Mouse (Mus musculus) spleen, adult 18-20 months (tissue): ENCODE results near the gene Ercc6.

Experiments
- DNase-seq, 2 experiments: peaks; one replicate each; pipeline ENCODE4 v3.0.0; 2022; ENCODE audit warnings: mixed read lengths in 2 of 2

The Ercc6 gene

DNA sequence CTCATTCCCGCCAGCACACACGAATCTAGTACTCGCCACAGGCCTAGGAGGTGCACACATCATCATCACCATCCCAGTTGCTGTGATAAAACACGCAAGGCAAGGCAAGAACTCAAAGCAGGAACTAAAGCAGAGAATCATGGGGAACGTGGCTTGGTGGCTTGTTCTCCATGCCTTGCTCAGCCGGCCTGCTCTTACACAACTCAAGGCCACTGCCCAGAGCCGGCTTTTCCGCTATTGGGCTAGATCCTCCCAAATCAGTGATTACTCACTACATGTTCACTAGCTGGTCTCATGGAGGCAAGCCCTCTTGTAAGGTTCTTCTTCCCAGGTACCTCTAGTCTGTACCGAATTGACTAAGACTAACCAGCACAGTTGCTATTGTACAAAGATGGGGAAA, 70.4 kb downstream of the Ercc6 start:
- no peak for DNase-seq

DNA sequence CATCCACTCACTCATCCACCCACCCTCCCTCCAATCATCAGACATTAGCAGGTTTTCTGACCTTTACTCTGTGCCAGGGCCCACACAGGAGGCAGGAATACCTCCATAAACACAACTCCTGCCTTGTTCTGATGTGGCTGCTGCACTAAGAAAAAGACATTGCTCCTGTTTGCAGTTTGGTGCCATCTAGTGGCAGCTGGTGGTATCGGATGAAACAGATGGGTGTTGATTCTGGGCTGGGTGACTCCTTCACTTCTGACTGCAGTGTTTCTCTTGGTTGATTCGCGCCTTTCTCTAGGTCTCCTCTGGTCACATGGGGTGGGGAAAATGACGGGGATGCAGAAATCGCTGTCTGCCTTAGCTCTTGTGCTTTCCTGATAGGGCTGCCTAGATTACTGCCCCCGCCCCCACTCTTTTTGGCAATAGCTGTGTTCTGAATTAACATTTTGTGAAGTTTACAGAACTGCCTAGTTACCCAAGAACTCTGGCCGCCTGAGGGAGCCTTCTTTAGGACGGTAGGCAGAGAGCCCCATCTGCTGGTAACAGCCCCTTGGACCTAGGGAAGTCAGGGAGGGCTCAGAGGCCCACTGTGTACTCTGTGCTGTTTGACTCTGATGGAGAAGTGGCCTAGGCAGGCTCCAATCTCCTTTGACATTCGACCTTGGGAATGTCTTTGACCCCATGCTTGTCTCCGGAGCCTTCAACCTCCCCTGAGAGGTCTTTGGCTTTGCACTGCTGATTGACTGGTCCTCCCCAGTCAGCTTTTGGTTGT, 73.9 kb downstream of the Ercc6 start:
- peak in 1 of 2 experiments; percentile 61 for DNase-seq

GRCm38 (mm10) chr14:32590377-32590776, 77.1 kb downstream of the Ercc6 start:
- DNase-seq = no peak

GRCm38 (mm10) chr14:32597232-32598231, 84.2 kb downstream of the Ercc6 start:
- peak in 1 of 2 experiments; percentile 41 for DNase-seq

DNA sequence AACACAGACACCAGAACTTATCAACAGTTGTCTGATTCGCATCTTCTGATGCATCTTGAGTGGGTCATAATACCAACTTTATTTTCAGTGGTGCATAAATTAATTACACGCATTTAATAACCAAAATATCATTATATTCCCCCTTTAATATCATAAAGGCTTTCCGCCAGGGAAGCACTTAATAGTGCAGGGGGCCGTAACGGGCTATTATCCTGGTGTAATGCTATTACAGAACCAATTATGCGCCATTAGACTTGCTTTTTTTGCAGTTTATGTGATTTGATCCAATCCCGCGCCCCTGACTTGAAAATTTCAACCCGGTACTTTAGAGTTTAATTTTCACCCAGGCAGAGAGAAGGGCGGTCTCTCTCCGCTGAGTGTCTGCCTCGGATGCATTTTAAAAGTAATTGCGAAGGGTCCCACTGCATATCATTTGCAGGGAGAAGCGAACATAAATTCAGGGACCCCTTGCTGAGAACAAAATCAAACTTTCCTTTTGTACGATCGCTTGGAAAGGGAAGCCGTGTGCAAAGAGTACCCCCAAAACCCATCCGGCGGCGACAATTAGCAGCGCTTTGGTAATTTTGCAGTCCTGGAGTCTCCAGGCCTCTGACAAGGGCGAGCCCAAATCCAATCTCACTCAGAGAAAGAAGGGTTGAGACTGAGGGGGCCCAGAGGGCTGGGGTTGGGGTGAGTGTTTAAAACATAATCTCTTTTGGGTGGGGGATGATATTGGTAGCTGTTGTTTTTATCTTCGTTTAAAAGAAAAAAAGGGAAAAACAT, 85.3 kb downstream of the Ercc6 start:
- no peak for DNase-seq

GRCm38 (mm10) chr14:32599290-32600041, 86.1 kb downstream of the Ercc6 start, which contains the start of gene Prrxl1:
Gene Prrxl1 (plus strand): TSS chr14:32599407.
- DNase-seq = no peak

DNA sequence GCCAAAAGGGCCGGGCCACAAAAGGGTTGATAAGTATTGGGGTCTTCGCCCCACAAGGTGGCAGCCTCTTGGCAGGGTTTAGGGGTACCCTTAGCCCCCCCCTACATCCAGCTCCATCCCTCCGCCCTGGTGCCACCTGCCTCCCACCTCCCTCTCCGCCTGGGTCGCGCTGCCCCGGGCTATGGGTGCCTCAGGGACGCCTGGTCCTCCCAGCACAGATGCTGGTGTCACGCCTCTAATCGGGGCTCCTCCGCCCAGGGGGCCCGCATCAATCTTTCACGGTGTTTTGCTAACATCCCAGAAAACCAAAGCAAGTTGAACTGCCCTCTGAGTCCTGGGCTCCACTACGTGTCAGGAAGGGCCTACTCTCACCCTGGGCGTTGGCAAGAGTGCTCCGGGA, 86.8 kb downstream of the Ercc6 start:
- DNase-seq = no peak

GRCm38 (mm10) chr14:32605508-32605907, 92.2 kb downstream of the Ercc6 start:
- no peak for DNase-seq

DNA sequence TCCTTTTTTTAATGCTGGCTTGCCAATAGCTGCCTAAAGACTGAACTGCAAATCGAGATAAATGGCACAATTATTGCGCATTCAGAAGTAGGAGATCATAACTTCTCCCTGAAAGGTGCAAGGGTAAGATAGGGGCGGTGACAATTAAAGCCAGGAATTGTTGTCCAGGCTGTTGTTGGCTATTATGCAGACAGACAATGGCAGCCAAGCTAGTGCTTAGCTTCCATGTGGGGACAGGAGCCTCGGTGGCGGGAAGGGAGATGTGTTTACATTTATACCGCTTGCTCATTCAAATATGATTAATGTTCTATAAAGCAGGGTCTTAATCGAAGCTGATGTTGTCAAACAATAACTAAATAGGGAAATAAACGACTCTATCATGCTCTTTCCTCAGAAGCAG, 93.0 kb downstream of the Ercc6 start:
- no peak for DNase-seq

- DNase-seq = no peak
Measured at GRCm38 (mm10) chr14:32609392-32609791, 96.1 kb downstream of the Ercc6 start.

DNA sequence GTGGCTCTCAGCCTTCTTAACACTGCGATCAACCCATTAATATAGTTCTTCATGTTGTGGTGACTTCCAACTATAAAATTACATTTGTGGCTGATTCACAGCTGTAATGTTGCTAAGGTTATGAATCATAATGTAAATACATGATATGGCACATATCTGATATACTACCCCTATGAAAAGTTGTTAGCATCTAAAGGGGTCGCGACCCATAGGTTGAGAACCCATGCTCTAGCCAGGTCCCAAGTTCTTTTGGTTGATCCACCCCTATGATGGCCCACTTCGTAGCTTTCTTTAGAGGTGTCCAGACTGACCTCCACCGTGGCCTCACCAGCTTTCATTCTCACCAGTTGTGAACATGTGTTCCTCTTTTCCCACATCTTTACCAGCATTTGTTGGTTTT, 103.9 kb downstream of the Ercc6 start:
- no peak for DNase-seq

GRCm38 (mm10) chr14:32624245-32624644, 110.9 kb downstream of the Ercc6 start:
- DNase-seq = no peak

- no peak for DNase-seq
Measured at GRCm38 (mm10) chr14:32624811-32625210, 111.5 kb downstream of the Ercc6 start.

DNA sequence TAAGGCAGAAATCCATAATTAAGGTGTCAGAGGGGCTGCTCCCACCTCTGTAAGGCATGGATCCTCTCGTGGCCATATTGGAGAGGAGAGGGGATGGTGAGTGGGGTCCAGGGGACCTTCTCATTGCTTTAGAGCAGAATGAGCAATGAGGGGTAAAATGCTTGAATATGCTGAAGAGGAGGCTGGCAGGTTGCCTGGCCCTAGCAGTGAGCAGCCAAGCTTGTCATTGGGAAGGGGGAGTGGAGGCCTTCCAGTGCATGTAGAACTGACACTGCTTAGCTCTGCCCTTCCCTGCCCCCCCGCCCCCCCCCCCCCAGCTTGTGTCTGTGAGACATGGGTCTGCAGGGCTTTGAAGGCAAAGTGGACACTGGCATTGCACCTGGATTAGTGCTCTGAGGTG, 114.0 kb downstream of the Ercc6 start:
- no peak for DNase-seq

GRCm38 (mm10) chr14:32628584-32628983, 115.3 kb downstream of the Ercc6 start:
- DNase-seq = no peak
